Mouse (Mus musculus): ENCODE measurements around the gene Mok.

Gene Mok

DNA sequence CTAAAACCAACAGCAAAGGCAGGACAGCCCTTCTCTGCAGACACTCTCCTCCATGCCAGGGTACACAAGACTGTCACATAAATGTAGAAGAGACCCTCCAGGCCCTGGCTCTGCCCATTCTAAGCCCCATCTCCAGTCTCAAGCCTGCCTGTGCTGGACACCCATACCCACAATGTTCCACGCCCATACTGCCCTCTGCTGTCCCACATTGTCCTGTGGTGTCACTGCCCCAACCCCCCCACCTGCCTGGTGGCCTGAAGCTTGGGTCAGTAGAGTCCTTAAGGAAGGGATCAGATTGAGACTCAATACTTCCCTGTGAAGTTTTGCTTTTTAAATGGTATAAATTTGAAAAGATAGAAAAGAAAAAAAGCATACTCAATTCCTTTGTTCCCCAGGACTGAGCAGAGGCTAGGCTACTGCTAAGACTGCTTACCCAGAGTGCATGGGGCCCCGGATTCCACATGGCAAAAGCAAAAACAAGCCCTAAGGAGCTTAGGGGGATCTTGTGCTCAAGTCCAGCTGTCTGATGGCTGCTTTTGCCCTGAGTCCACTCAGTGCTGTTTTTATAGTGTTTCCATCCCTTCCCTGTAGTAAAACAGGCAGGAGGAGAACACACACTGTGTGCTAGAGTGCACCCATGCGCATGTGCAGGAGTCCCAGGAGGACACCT lies 34.3 kb downstream of the Mok start:
- no peak for DNase-seq (ENCODE audit: low spot score)

DNA sequence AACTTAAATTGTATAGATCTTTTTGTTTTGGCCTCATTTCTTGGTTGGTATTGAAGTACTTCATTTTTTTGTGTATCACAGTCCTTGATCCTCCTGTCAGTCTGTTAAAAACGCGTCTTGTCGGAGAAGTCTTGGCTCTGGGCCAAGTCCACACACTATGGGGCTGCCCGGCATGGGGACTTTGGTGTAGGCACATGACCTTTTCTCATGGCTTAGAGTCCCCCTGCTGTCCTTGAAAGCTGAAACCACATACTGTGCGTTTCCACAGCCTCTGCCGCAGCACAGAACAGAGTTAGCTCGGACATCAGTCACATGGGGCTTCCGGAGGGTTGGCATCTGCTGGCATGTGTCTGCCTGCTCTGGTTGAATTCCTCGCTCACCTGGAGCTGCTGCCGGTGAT lies 36.5 kb downstream of the Mok start:
- no peak for DNase-seq (ENCODE audit: low spot score)

DNA sequence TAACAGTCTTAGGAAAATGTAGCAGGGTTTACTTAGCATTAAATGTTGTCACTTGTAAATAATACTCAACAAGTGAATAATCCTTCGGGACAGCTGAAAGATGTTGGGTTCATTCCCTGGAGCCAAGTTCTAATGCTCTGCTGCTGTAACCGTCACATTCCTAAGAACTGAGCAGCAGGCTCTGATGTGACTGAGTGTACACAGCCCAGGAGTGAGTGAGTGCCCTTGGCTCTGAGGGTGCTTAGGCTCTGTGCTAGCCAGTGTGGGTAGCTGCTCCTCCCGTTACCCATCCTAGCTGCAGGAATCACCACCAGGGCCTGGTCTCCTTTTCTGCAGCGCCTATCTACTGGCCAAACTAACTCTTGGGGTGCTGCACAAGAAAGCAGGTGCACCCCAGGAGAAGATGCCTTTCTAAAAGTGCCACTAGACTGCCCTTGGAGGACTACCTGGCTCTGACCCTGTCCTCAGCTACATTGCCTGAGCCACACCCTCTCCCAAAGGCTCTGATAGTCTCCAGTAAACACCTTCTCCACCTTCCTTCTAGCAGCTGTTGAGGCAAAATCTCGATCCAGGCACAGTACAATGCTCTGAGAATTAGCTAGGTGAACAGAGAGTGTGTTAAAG lies 38.0 kb downstream of the Mok start:
- no peak for DNase-seq (ENCODE audit: low spot score)

DNA sequence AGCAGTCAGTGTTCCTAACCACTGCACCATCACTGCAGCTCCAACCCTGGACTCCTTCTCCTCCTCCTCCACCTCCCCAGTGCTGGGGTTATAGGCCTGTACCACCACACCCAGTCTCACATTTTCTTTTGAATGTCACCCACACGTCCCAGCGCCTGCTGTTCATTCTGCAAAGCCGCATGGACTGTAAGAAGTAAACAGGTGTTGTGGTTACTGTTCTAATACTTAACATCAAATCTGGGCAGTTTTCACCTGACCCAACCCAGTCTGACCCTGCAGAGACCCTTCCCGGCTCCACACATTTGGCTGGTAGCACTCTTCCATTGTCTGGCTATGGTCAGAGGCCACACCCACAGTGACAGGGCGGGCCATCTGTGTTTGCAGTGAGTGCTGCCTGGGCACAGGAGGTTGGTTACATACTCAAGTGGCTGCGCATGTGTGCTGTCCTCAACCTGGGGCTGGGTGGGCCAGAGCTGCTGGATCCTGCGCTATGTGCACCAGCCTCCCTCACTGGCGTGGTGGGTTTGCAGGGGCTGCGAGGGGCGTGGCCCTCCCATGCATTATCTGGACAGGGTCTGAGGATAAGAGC lies 38.8 kb downstream of the Mok start:
- no peak for DNase-seq (ENCODE audit: low spot score)

DNA sequence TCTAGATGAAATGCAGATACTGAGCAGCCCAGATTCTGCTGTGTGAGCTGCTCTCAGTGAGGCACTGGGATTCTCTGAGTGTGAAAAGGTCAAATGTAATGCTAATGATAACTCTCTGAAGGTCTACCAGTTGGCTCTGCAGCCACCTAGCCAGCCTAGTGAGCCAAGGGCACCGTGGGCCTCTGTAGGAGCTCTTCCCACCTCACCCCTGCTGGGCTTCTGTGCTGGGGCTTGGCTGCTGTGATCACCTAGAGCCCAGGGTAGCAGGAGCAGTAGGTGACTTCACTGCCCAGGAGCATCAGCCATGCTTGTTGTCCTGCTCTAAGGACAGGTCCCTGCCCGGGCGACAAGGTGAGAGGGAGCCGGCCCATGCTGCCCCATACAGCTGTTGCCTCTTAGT lies 41.5 kb downstream of the Mok start:
- no peak for DNase-seq (ENCODE audit: low spot score)

DNA sequence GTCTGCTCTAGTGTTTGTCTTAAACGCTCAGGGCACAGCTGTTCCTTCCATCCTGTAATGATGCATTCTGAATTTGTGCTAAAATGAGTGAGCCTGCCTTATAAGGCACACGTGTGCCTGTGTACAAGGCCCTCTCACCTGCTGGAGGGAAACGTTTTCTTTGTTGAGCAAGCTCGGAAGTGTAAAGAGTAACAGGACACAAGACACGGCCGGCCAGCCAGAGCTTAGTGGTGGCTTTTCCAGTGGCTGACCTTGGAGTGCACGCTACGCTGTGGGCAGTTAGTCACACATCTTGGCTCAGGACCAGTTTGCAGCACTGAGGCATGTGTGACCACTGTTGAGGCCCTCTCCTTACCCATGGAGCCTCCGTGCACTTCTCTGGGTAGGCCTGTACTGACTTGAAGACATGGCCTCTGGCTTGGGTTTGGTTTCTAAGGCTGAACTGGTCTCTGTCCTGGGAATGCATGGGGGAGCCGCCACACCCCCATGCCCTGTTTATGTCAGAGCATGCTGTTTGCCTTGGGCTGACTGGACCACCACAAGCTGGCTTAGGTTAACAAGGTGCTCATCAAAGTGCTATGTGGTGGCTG lies 42.8 kb downstream of the Mok start:
- no peak for DNase-seq (ENCODE audit: low spot score)

DNA sequence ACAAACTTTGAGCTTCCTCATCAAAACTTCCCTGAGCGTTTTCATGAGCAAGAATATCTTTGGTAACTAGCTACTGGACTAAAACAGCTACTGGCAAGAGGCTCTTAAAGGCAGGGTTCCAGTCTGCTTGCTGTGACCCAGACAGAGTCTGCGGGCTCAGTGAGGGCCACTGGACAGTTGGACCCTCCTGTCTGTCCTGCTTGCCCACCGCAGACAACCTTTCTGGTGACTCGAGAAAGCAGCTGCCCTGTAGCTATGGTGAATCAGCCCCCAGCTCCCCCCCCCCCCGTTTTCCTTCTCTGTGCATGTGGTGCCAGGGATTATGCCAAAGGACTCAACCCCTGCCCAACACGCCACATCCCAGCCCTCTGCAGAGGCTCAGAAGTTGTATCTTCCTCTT lies 43.5 kb downstream of the Mok start:
- DNase-seq (ENCODE audit: low spot score) = no peak

DNA sequence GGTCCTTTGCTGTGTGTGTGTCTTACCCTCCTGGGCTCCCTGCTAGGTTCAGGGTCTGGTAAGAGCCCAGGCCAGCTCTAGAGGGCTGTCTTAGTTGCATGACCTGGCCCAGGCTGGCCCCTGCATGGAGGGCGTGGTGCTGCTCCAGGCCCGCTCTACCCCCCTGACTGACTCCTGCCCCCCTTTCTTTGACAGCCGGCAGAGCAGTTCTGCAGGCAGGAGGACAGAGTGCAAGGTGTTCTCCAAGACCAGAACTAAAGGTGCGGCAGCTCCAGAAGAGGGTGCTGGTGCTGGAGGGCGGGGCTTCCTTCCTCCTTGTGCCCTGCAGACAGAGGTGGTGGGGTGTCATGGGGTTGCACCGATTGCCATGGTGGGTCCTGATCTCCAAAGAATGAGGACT lies 44.0 kb downstream of the Mok start:
- no peak for DNase-seq (ENCODE audit: low spot score)

DNA sequence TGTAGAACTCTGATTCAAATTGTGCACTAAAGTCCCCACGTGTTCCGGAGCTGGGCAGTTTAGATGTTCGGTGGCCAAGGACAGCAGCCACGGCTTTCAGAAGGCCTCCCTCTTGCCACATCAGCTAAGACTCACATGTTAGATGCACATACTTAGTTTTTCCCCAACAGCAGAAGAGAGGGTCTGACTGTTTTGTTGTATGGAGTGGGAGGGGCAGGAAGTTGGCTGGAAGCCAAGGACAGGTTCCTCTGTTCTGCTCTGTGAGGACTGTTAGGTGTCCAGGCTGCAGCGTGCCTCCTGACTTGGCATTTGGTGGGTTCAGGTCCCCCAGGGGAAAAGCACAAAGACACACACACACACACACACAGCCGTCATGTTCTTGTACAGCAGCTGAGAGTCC lies 45.7 kb downstream of the Mok start:
- no peak for DNase-seq (ENCODE audit: low spot score)

DNA sequence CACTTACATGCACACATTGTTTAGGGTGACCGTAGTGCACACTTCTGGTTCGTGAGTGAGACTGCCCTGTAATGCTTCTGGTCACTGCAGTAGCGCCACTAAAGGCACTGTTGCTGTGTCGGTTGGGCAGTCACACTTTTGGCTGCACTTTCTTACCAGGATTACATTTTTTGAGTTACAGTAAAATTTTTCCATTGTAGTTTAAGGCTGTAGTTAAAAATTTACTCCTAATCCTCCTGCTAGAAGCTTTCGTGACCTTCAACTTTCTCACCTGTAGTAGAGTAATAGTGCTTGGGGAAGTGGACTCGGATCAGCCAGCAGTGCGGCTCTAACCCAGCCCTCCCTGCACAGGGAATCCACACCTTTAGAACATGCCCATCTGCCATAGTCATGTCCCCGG lies 49.7 kb downstream of the Mok start:
- no peak for DNase-seq (ENCODE audit: low spot score)

DNA sequence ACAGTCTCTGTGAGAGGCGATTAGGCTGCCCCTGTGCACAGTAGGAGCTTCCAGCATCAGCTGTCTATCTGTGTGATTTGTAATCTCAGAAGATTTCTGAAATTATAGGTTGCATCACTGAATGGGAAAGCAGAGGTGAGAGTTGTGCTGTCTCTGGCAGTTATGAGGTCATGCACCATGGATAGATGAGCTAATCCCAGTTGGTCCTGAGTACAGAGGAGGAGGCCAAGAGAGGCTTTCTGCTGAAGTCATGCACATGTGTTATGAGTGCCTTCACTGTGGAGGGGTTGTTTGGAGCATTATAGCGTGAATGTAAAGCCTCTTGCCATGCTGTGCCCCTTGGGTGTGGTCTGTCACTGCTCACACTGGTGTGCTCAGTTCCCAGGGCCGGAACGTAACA lies 50.2 kb downstream of the Mok start:
- DNase-seq (ENCODE audit: low spot score) = no peak

DNA sequence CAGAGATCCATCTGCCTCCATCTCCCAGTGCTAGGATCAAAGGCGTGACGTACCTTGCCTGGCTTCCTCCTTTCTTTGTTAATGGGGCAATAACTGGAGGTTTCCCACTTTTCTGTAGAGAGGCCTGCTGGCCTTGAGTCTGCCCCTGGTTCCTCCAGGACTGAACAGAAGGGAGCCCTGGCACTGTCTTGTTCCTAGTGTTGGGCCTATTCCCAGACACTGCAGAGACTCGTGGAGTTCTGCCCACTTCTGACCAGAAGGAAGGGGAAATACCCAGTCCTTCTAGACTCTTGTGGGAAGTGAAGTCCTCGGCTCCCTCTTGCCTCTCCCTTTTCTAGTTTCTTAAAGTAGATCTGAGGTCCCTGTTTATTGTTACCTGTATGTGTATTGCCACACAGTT lies 54.5 kb downstream of the Mok start:
- no peak for DNase-seq (ENCODE audit: low spot score)

DNA sequence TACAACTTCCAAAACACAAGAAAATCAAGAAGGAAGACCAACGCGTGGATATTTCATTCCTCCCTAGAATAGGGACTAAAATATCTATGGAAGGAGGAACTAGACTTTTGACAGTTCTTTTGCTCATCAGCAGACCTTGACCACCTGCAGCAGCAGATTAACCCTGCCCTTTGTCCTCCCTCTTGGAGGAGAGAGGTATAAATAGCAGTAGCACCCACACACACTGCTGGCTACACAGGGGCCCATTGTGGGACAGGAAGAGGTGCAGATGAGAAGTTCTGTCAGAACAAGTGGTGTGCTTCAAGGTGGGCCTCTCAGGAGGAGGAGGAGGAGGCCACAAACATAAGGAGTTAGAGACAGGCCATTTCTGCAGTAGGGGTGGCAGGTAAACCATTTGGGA lies 56.5 kb downstream of the Mok start:
- DNase-seq (ENCODE audit: low spot score) = no peak

DNA sequence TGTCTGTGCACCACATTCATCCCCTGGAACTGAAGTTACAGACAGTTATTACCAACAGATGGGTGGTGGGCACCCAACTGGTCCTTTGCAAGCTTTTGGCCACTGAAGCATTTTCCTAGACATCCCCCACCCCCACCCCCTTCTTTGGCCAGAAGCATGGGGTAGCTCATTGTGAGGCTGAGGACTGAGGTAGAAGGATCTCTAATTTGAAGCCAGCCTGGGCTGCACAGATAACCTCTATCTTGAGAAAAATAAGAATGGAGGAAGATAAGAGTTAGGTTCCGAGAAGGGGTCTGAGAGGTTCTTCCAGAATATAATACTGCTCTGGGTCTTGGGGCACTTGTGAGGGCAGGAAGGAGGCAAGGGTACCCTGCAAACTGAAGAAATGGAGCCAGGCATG lies 58.5 kb downstream of the Mok start:
- no peak for DNase-seq (ENCODE audit: low spot score)

DNA sequence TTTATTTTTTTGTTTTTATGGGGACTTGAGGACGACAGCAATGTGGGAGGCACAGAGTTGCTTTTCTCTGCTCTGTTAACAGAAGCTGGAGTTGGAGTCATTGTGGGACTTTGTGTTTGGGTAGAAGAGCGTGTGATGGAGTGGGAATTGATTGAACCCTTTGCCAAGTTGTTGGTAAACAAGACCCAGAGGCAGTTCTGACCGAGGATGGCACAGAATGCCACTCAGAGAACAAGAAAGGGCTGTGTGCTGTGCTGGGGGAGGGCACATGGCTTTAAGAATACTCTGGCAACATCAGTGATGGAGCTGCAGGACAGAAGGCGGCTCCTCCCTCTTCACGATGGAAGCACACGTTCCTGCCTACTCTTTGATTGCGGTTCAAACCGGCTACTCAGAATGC lies 59.6 kb downstream of the Mok start:
- DNase-seq (ENCODE audit: low spot score) = no peak

DNA sequence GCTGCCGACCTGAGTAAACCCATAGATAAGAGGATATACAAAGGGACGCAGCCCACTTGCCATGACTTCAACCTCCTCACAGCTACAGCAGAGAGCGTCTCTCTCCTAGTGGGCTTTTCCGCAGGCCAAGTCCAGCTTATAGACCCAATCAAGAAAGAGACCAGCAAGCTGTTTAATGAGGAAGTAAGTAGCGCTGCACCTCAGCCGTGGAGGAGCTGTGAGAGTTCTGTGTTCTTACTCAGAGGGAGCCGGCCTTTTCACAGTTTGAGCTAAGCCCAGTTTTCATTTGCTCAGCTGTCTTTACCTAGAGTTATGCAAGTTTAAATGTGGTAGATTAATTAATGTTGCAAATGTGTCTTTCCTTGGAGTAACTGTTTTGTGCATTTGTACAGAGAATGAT lies 61.4 kb downstream of the Mok start:
- DNase-seq (ENCODE audit: low spot score) = no peak

DNA sequence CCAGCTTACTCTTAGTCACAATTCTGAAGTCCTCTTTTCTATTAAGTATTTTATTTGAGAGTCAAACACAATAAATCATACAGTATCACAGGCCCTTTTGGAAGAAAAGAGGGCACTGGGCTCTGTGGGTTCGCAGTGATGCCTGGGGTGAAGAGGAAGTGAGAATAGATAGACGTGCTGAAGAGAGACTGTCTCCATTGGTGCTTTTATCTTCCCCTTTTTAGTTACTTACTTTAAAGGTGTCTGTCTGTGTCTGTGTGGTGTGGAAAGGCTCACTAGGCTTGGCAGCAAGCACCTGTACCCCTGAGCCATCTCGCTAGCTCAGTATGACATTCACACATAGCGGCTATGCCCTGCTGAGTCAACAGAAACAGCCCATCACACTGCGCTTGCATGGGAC lies 62.9 kb downstream of the Mok start:
- no peak for DNase-seq (ENCODE audit: low spot score)

DNA sequence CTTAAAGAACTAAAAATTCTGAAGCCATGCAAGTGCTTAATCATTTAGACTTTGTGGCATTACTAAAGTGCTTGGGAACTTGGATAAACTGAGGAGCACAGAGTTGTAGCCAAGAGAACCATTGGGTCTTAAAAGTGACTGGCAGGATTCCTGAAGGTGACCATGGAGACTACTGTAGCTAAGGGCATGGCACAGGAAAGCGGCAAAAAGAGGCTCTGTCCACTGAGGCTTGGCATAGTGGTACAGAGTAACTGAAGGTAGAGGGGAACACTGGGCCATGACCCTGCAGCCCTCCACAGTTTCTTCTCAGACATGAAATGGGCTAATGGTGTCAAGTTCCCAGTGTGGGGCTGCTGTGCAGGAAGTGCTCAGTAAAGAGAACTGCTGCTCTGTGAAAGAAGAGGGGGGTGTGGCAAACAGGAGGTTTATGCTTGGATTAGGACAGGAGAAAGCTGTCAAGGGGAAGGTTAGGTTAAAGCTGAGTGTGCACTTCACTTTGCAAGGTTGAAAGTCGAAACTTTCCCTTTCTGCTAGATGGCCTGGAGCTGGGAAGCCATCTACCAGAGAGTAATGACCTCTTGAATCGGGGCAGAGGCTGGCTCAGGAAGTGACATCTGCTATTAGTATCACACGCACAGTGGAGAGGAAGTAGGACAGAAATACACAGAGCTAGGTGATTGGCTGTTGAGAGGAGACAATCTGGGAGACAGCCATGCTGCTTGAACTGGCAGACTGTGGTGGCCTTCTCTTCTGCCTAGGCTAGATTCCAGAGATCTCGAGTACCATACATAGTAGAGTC lies 64.9 kb downstream of the Mok start:
- no peak for DNase-seq (ENCODE audit: low spot score)

DNA sequence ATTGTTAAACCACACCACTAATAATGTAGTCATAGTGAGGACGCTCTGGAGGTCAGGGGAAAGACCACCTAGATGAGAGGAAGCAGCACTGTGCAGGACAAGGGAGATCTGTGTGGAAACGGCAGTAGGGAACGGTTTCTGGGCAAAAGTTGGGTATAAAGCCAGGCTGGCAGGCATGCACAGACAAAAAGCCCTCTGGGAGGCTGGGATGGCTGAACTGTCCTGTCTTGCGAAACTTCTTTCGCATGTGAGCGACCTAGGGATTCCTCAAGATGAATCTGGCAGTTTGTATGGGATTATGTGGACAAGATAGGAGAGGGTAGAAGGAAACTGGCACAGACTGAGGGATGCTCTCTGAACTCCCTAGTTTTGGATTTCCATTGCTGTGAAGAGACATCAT lies 68.8 kb downstream of the Mok start:
- DNase-seq (ENCODE audit: low spot score) = no peak

DNA sequence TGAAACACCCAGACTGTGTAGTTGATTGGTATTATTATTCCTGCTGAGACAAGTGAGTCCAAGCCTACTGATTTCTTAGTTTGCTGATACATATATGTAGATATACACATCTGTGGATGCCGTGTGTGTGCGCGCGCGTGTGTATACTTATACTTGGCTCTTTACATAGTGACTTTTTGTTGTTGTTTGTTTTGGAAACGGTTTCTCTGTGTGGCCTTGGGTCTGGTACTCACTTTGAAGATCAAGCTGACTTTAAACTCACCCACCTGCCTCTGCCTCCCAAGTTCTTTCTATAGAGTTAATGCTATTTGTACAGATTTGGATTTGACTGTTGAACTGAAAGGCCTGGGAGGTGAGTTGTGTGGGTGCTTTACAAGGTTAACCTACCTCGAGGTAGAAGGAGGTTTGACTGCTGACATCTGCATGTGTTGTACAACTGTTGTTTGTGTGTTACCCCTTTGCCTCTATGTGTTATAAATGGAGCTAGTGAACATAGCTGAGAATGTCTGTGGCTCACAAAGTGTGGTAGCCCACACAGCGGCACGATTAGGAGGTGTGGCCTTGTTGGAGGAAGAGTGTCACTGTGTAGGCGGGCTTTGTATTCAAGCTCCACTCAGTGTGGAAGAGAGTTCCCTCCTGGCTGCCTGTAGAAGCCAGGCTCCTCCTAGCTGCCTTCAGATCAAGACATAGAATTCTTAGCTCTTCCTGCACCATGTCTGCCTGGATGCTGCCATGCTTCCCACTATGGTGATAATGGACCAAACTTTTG lies 70.1 kb downstream of the Mok start:
- DNase-seq (ENCODE audit: low spot score) = no peak

DNA sequence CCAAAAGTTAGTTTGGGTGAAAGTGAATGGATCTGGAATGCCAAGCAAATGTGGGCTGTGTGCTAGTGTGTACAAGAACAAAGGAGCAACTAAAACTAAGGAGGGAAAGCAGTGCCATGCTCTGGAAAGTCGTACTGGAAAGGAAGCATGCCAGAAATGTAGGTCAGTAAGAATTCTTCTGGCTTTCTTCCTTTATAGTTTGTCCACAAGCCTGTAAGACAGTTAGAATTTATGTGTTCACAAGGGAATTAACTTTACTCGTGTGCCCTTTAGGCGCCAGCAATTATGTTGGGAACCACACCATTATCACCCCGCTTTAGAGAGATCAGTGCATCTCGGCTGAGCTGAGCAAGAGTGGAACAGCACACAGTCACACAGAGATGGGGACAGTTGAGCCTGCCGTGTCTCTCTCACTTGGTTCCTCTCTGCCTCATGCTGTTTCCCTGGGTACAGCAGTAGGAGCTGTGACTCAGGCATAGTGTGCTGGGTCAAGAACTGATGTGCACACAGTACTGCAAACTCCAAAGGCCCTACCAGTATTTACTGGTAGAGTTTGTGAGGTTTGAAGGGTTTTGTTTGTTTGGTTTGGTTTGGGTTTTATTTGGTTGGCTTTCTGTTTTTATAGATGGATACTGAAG lies 71.0 kb downstream of the Mok start:
- no peak for DNase-seq (ENCODE audit: low spot score)

DNA sequence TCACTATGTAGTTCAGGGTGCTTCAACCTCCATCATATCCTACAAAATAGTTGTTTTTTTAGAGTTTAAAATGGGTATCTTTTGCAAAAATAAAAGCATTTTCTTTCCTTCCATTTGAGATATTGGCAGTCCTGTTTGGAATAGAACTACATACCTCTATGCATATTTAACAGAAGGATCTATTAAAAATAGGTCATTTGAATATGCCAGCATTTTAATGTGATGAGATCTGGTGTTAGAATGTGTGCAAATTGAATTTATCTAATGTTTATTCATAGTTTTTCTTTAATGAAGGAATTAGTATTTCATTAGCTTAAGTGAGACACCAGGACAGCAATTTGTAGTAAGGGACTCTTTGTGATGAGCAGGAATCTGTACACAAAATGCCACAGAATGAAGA lies 72.2 kb downstream of the Mok start:
- no peak for DNase-seq (ENCODE audit: low spot score)

All from ovary, postnatal 10 days (tissue).